Mouse (Mus musculus): ENCODE data around the gene Slc39a2.
A peak's percentile ranks its signal among the peaks of the same experiment; 100 is the strongest.

Gene Slc39a2

DNA sequence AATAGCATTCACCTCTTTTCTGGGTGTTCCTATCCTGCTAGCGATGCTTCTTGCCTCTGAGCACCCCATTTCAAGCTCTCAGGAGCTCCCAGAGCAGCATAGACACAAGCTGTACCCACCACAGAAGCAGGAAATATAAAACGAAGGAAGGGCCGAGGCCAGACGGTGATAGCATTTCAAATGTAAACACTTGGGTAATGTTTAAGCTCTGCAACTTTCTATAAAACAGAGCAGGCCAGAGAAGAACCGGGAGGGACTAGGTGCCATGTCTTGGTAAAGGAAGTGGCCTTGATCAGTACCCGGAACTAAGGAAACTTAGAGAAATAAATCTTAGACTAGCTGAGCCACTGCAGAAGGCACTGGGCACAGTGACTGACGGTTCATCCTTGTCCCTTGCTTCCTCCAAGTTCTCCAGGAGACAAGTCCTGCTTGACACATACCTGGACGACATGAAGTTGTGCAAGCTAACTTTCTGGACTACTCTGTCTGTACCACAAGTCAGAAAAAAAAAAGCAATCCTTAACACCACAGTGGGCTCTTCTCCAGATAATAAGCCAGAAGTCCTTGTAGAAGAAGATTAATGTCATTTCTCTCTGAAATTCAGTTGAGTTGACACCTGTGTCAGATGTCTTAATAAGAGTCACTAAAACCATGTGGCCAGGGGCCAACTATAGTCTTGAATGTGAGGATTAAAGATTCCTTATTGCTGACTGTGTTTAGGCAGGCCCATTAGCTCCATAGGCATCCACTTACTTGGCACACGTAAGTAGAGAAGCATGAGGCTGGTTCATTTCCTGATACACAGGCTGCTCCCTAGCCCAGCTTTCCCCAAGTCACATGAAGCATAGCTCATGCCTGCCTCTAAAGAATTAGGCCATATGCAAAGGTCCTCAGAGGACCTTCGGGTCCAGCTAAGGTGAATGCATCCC is 39.7 kb downstream of the Slc39a2 start:
- no peak for DNase-seq

DNA sequence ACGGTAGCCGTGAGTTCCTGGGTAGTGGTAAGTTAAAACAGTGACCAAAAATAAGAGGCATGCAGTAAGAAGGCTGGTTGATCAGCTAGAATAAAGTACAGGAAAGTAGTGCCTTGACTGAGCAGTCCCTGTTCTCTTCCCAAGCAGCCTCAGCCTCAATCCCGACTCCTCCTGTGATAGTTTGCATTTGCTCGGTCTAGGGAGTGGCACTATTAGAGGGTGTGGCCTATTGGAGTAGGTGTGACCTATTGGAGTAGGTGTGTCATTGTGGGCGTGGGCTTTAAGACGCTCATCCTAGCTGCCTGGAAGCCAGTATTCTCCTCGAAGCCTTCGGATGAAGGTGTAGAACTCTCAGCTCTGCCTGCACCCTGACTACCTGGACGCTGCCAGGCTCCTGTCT is 46.3 kb downstream of the Slc39a2 start:
- no peak for DNase-seq

DNA sequence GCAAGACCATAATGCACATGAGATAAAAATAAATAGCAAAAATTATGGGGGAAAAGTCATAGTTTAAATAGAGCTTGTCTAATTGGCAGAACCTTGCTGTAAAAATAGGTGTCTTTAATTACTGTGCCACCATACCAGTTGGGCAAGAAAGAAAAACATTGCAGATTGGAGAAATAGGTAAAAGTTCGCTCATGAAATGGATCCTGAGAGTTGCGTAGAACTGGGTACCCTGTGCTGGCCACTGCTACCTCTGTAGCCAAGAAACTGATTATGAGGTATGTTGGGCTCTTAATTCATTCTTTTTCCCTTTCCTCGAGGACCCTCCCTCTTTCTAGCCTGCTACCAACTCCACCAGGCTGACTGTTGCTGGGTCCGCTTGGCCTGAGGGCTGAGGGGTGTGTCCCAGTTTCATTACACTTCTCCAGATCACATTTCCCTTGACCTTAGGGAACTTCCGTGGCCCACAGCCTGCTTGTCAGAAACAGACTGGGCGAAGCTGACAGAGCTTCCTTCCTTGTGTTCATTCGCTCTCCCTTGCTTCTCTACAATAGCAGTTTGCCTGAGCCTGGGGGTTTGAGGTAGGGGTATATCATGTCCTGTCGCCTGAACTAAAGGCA is 48.4 kb downstream of the Slc39a2 start:
- DNase-seq, result peak; percentile 52

DNA sequence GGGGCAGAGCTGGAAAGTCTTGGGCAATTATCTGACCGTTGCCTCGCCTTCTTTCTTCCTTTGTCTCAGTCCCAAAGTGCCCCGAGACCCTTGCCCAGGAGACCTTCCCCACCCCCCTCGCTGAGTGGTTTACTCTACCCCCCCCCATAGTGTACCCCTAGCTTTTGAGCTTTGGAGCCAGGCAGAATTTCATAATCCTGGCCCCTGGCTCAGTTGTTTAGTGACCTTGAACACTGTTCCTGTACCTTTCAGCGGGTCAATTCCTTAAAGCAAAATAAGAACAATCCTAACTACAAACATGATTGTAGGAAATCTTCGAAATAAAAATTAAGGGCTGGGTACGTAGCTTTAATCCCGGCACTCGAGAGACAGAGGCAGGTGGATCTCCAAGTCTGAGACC is 48.9 kb downstream of the Slc39a2 start:
- no peak for DNase-seq

DNA sequence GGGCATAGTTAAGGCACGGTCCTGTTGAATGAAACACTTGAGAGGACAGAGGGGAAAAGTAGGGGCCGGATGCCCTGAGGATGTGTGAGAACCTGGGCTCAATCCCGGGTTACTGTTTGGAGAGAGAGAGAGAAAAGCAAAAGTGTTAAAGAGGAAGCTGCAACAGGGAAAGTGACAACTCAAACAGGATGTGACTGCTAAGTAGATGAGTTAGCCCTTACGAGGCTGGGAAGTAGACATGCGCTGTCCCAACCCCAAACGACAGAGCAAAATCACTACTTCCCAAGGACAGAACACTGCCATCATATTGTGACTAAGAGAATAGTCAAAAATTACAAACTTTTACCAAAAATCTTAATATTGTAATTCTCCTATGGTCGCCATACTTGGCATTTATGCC is 49.5 kb downstream of the Slc39a2 start:
- DNase-seq, result no peak

DNA sequence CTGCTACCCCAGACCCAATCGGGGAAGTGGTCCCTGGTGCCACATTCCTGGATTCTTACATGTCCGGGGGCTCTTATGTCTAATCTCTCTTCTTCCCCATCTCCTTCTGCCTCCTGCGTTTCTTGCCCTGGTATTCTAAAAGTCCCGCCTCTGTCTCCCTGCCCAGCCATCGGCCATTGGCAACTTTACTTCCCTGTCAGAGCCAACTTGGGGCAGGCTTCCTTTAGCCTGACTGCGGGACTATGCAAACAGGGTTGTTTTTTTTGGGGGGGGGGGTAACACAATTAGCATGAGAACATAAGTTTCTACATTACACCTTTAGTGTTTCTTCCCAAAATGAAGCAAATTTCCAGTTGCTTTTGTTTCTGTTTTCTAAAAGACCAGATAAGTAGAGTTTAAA is 50.6 kb downstream of the Slc39a2 start:
- no peak for DNase-seq
